Mouse (Mus musculus): ENCODE measurements around the gene Eps15.

- TF ChIP-seq CTCF (IDR thresholded peaks at IDR 0.05; ENCODE audit: low read depth) (no peak), EP300 (IDR thresholded peaks at IDR 0.05; ENCODE audit: low read depth) (no peak)
Observed at GRCm38 (mm10) chr4:109257639-109258038, 22.4 kb upstream of the Eps15 start.

Data from liver, embryonic 14.5 days (tissue).